Mouse (Mus musculus) thymus, adult 2 months (tissue): ENCODE measurements around the gene Ren1.

ENCODE experiments used
- CTCF ChIP-seq: fragments of 200-500 bp; IDR thresholded peaks from 2 replicates; pipeline ENCODE4 v1.5.1; 2012; ENCODE audit warnings: mild to moderate bottlenecking, control low read depth, low read length, moderate library complexity, borderline replicate concordance; ENCODE audit not compliant: control insufficient read depth, poor library complexity, insufficient read depth; ENCODE audit errors: extremely low read depth
- POLR2A ChIP-seq: fragments of 200-500 bp; IDR thresholded peaks from 2 replicates; pipeline ENCODE4 v1.6.1; 2012; ENCODE audit warnings: mild to moderate bottlenecking, low read length, control low read depth, moderate library complexity; ENCODE audit not compliant: control insufficient read depth, poor library complexity, insufficient read depth; ENCODE audit errors: extremely low read depth

GRCm38 (mm10) chr1:133375696-133376346 lies 25.5 kb downstream of the Ren1 start:
- TF ChIP-seq CTCF (no peak), POLR2A (no peak)
